Mouse (Mus musculus) layer of hippocampus, adult 11-12 months (tissue): ENCODE measurements around the gene Gm21972.

Experiments
- DNase-seq: peaks from one replicate; pipeline ENCODE4 v3.0.0; 2022; ENCODE audit warnings: low spot score

Gm21972 gene

GRCm38 (mm10) chr1:86133337-86133736, at the start of gene Gm21972:
TSS of gene Gm21972 (plus strand) at chr1:86133637.
- DNase-seq: no peak

GRCm38 (mm10) chr1:86094413-86094812, 39.0 kb upstream of the Gm21972 start:
- no peak for DNase-seq

- DNase-seq: no peak
These were observed 28.4 kb upstream of the Gm21972 start for GRCm38 (mm10) chr1:86105054-86105453.

GRCm38 (mm10) chr1:86111779-86112178, 21.7 kb upstream of the Gm21972 start, which contains the start of gene Htr2b:
TSS of gene Htr2b (minus strand) at chr1:86111970.
- peak; percentile 37 for DNase-seq

GRCm38 (mm10) chr1:86114141-86114540, 19.3 kb upstream of the Gm21972 start:
- no peak for DNase-seq

GRCm38 (mm10) chr1:86119549-86119948, 13.9 kb upstream of the Gm21972 start:
- DNase-seq: no peak

GRCm38 (mm10) chr1:86126036-86126435, 7.4 kb upstream of the Gm21972 start:
- no peak for DNase-seq

GRCm38 (mm10) chr1:86135315-86135714, 1.9 kb downstream of the Gm21972 start:
- DNase-seq: no peak

- no peak for DNase-seq
These were observed 7.6 kb downstream of the Gm21972 start for GRCm38 (mm10) chr1:86141081-86141480.

- DNase-seq: no peak
These were observed 9.7 kb downstream of the Gm21972 start for GRCm38 (mm10) chr1:86143165-86143564.

GRCm38 (mm10) chr1:86144001-86144944, 10.8 kb downstream of the Gm21972 start:
- DNase-seq: no peak

- no peak for DNase-seq
These were observed 12.9 kb downstream of the Gm21972 start for GRCm38 (mm10) chr1:86146293-86146692.

- no peak for DNase-seq
These were observed 14.1 kb downstream of the Gm21972 start for GRCm38 (mm10) chr1:86147557-86147956.

- no peak for DNase-seq
These were observed 14.7 kb downstream of the Gm21972 start for GRCm38 (mm10) chr1:86148161-86148560.

- no peak for DNase-seq
These were observed 17.5 kb downstream of the Gm21972 start for GRCm38 (mm10) chr1:86150929-86151328.

GRCm38 (mm10) chr1:86151376-86151775, 17.9 kb downstream of the Gm21972 start:
- no peak for DNase-seq

- no peak for DNase-seq
These were observed 19.2 kb downstream of the Gm21972 start for GRCm38 (mm10) chr1:86152618-86153017.

GRCm38 (mm10) chr1:86154133-86154823, 20.8 kb downstream of the Gm21972 start, which contains the start of gene Armc9:
TSS of gene Armc9 (plus strand) at chr1:86154780.
- DNase-seq: peak; percentile 96

- no peak for DNase-seq
These were observed 21.4 kb downstream of the Gm21972 start for GRCm38 (mm10) chr1:86154824-86155164.

- DNase-seq: no peak
These were observed 22.6 kb downstream of the Gm21972 start for GRCm38 (mm10) chr1:86156075-86156474.

- DNase-seq: no peak
These were observed 23.2 kb downstream of the Gm21972 start for GRCm38 (mm10) chr1:86156595-86156994.

- no peak for DNase-seq
These were observed 26.6 kb downstream of the Gm21972 start for GRCm38 (mm10) chr1:86160059-86160458.

GRCm38 (mm10) chr1:86160479-86160878, 27.0 kb downstream of the Gm21972 start:
- DNase-seq: no peak
